Mouse (Mus musculus) brain, embryonic 18.5 days (tissue): ENCODE measurements around the gene Sept3.

Experiments
- DNase-seq: peaks from one replicate; pipeline ENCODE4 v3.0.0-alpha.2; 2012; ENCODE audit warnings: low read depth, low spot score

Sept3 gene

DNA sequence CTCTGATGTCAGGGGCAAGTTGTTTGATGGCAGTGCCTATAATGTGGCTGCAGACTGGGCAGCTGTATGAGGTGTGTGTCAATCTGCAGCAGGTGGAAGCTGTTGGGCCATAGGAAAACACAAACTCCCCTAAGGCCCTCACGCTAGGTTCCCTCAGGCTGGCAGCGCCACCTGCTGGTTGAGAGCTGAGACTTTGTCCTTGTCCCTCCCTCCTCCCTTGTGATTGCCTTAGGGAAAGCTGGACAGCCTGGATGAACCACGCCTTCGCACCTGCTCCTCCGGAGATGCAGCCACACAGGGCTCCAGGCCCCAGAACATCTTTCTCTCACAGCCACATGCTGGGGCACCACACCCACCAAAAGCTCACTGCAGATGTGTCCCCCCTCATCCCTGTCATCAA, 3.5 kb upstream of the Sept3 start:
- DNase-seq: no peak

DNA sequence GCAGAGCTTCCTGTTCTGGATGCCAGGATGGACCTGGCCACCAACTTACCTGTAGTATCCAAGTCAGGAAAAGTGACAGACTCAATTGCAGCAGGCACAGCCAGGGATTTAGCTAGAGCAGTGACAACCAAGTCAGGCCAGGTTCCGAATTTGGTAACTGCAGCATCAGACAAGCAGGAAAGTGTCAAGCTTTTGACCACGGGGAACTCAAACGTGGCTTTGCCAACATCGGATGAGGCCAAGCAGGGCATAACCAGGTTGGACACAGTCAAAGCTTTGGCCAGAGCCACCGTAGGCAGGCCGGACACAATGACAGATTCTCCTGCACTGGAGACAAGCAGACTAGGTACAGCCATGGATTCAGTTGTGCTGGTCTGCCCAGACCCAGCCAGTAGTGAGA, 2.4 kb upstream of the Sept3 start:
- no peak for DNase-seq

DNA sequence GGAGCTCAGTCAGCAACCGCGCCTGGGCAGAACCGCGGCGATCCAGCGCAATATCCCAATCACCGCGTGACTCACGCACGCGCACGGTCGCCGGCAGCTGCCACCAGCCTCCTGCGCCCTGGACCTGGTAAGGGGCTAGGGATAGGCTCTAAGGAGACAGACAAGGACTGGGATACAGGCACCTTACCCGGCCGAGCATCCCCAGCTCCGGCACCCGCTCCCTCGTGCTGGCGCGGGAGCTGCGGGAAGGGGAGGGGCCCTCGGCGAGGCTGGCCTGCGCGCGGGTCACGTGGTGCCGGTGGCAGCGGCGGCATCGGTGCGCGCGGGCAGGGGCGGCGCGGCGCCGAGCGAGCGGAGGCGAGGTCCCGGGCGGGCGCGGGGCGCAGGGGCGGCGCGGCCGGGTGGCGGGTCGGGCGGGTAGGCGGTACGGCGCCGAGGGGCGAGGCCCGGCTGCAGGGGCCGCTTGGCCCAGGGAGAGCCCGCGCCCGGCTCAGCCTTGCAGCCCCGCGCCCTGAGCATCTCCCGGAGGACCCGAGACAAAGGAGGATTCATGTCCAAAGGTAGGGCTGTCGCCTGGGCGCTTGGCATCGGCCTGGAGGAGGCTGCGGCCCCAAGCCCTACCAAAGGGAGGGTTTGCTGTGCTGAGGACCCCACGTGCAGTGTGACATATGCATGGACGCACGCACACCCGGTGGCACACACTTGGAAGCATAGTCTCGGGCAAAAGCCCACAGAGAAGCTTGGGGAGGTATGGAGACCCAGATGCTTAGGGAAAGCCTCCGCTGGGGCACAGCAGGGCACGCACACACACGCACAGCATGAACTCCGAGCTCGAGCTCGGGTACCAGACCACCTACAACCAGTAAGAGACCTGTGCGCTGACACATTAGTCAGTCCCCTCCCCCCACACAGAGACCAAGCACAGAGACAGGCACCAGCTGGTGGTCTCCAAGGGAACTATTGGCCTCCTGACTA, 521 bp downstream of the Sept3 start:
- no peak for DNase-seq

DNA sequence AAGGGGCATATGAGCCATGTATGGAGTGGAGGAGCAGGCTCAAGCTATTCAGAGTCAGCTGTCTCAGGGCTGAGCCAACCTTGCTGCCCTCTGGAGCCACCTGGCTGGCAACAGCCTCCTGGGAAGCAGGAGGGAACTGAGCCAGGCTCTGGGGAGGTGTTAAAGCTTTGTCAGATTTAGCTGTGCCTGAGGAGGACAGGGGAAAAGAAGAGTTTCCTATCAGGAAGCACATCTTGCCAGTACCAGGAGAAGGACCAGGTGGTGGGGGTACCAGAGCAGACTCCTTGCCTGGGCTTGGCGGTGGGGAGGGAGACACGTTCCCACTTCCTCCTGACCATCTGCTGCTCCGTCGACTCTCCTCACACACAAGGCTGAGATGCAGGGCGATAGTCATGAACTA, 2.9 kb downstream of the Sept3 start:
- DNase-seq: no peak

DNA sequence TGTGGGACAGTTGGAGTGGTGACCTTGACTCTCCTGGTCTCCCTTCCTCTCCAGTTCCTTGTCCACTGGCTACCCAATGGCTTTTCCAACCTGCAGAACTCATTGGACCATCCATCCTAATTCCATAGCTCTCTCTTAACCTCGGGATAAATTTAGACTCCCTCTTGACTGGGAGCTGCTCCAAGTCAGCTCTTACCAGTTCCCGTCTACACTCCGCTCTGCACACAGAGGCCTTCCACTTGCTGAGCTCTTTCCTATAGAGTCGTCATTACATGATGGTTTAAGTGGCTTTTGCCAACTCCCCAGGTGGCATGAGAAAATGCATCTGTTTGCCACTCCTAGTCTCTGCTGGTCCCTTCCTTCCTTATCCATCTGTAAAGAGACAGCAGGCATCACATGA, 5.9 kb downstream of the Sept3 start:
- no peak for DNase-seq

DNA sequence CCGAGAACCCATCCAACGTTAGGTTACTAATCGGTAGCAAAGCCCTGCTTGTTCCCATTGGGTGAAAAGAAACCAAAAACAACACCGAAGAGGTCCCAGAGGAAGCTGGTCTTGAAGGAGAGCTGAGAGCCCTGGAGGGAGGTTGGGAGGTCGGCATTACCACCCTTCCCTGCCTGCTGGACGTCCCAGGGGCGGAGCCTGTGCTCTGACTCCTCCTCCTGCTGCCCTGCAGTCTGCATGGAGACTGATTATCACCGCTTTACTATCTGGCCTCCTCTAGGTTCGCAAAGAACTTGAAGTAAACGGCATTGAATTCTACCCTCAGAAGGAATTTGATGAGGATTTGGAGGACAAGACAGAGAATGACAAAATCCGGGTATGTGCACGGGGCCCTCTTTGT, 11.5 kb downstream of the Sept3 start:
- no peak for DNase-seq

DNA sequence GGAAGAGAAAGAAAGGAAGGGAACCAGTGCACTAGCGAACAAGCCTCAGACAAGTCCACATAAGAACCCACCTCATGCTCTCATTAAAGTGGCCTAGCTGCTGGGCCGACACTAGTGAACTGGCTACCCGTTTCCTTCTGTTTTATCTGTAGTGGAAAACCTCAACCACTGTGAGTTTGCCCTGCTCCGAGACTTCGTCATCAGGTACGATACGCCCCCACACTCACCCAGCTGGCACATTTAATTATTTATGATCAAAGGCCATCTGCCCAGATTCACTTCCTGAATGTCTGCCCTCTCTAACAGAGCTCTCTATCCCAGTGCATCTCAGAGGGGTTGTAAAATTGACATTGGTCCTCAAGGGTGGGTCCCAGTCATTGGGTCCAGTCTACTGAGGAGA, 15.6 kb downstream of the Sept3 start:
- DNase-seq: no peak

DNA sequence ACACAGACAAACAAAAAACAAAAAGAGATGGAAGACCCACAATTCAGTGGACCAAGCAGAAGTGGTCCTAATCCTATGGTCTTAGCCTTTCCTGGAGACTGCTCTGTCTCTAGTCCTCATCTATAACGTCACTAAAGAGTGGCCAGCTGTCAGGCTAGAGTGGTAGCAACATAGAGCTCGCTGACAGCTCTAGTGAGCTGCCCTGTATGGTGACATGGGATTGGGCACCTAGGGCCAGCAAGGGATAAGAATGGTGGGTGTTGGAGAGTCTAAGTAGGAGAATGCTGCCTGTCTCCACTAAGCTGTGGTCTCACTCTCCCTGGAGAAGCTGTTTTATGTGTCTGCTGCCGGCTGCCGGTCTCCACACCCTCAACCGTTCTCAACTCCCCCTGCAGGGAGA, 18.2 kb downstream of the Sept3 start:
- DNase-seq: no peak

DNA sequence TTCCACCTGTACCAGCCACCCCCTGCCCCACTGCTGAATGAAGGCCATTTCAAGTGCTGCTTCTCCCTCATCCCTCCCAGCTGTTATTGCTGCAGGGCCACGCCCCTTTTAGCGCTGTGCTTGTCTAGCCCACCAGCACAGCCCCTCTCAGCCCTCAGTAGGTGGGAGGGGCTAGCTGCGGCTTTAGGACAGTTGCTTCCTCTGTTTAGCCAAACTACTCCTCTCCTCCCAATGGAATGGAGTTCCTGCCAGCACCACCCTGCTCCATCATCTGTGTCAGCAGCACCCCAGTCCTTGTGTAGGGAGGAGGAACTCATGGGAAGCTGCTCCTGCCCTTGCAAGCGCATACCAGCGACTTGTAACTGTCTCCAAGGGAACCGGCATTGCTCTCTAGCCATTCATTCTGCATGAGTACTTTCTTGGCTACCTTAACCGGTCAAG, 18.6 kb downstream of the Sept3 start:
- no peak for DNase-seq

DNA sequence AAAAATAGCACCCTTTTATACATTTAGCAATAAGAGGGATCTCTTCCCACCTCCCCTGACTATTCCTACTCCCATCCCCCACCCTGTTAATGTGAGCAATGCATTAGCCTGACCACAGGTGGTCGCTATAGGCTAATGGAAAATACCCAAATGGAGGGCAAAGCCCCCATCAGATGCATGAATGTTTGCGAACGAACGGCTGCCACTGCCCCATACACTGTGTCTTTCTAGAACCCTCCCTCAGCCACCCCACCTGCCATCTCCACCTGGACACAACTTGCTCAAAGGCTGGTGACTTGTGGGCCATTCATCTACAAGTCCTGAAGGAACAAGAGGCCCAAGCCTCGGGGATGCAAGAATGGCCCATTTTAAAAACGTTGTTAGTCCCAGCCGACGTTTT, 19.4 kb downstream of the Sept3 start:
- DNase-seq: no peak

DNA sequence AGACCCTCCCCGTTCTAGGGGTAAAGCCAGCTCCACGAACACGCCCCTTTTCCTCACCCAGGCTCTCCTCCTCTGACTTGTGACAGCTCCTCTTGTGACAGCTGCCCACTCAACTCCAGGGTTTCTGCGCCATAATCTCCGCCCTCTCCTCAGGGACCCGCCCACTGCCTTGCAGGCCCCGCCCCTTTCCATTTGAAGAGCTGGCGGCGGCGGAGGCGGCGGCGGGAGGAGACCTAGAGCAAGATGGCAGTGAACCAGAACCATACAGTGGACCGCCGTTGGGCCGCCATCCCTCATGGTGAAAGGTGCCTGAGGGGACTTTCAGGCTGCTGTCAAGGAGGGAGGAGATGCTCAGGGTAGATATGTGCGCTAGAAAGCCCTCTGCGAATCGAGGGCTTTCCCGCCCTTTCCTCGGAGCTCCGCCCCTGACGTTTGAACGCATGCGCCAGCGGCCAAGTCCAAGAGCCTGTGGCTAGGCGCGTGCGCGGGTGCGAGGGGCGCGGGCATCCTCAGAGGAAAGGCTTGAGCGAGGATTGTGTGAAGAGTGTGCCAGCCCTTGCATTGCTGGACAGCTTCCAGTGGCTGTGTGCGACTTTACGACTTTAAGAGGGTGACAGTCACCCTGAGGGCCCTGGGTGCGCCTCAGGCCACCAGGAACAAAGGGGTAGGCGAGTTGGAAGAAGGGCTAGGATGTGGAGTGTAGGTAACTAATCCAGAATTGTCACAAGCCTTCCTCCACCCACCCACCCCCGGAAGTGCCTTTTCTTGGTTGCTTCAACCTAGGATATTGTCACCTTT, 24.3 kb downstream of the Sept3 start, which contains the start of gene Wbp2nl:
Gene Wbp2nl, plus strand, starts transcription at position 191 of the 798 bp plus-strand sequence.
- no peak for DNase-seq

DNA sequence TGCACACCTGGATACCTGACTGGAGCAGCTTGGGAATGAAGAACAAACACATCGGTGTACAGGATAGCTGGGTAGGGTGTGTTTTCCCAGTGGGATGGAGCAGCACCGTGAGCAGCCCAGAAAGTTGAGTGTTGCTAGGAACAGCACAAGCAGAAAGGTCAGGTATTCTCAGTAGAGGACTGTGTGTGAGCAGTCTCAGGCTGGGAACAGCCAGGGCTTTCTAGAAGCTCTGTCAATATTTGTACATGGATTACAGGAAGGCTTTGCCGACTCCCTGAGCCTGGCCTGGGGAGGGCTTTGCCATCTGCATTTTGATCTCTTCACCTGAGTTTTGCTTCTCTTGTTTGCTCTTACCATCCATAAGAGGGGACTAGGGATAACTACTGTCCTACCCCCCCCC, 32.4 kb downstream of the Sept3 start:
- DNase-seq: no peak

DNA sequence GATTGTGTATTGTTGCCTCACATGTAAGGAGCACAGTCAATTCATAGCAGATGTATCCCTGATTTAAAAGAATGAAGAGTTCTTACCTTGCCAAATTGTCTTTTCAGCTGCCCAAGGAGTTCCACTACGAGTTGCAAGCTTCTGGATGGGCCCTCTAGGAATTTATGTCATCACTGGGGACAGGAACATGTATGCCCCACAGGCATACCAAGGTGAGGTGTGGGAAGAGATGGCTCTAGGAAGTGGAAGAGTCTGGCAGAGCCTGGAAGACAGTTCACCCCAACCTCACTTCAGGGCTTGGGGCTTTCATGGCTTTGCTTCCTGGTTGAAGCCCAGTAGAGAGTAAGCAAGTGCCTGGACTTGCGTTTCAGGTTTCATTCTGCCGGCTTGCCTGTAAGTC, 33.7 kb downstream of the Sept3 start:
- no peak for DNase-seq

DNA sequence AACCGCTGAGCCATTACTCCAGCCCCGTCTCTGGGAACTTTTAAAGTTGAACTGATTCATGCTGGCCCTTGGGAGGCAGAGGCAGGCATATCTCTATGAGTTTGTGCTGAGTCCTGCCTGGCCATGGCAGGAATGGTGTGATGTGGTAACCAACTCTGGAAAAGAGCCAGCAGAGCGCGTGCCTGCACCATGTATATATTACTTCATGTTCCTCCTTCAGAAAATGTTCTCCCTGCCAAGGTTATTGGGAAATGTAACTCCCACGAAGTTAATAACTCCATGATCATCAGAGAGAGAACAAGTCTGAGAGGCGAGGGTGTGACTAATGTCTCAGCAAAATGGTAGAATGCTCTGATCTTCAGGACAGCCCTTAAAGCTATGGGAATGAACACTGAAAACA, 43.1 kb downstream of the Sept3 start:
- no peak for DNase-seq

DNA sequence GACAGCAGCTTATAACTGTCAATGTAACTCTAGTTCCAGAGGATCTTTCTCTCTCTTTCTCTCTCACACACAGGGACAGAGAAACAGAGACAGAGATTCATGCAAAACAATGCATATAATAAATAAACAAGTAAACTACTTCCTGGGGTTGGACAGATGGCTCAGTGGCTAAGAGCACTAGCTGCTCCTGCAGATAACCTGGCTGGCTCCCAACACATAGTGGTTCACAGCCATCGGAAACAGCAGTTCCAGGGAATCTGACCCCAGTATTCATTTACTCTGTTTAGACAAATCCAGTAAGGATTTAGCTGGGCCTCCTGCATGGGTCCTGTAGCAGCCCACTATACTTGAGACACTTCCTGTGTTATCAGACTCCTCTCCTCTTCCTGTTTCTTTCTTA, 44.9 kb downstream of the Sept3 start:
- DNase-seq: no peak

DNA sequence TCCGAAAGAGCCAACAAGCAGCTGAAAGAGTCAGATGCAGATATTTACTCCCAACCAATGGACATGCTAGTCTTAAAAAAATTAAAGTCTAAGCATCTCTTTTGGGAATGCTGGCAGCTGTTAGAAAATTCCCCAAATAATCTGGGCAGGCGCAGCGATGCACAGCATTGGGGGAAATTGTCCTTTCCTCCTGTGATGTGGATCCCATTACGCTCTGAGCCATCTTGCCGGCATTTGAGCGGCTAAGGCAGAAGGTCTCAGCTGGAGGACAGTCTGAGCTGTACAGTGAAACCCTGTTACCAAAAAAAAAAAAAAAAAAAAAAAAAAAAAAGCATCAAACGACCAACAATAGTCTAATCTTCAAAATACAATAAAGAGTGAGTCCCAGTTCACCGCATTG, 47.5 kb downstream of the Sept3 start:
- no peak for DNase-seq

DNA sequence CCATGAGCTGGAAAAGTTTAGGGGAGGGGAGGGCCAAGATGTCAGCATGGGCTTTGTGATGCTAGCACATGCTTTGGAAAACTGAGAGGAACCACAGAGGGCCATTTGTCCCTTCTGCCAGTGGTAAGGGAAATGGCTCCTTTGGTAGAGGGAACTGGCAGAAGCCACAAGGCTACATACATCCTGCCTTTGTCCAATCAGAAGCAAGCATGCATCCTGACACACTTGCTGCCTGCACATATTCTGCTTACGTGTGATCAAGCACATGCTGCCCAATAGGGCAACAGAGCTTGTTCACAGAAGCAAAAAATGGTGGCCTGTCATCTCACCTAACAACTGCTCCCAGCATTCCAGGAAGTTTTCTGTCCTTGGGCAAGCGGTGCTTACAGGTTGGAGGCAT, 50.7 kb downstream of the Sept3 start:
- DNase-seq: no peak

DNA sequence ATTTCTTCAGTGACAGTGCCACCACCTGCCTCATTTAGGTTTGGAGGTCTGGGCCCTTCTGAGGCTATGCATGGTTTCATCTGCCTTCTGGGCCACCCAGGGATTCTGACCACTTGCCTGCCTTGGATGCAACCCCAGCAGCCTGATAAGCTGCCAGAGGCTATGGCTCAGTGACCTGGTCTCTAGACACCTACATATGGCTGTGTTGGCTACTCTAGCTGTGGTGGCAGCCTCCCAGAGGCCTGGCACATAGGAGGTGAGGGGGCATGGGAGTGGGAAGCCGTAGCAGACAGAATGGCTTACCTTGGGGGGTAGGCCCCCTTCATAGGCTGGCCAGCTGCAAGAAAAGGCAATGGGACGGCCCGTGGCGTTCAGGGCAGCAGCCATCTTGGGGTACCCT, 60.5 kb downstream of the Sept3 start:
- DNase-seq: no peak

DNA sequence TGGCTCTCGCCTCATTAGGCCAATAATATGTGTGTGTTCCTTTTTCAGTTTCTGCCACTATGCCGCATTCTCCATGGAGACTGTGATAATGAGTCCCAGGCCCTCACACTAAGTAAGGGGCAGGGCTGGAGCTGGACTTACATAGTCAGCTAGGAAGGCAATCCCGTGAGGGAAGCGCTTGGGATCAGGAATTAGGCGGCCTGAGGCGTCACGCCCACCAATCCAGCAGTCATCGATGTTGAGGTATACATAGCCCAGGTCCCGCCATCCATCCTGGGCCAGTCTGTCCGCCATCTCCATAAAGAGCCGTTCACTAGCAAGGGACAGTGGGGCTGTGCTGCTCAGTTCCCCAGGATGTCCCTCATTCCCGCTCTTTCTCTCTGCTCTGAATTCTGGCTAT, 61.9 kb downstream of the Sept3 start:
- no peak for DNase-seq

DNA sequence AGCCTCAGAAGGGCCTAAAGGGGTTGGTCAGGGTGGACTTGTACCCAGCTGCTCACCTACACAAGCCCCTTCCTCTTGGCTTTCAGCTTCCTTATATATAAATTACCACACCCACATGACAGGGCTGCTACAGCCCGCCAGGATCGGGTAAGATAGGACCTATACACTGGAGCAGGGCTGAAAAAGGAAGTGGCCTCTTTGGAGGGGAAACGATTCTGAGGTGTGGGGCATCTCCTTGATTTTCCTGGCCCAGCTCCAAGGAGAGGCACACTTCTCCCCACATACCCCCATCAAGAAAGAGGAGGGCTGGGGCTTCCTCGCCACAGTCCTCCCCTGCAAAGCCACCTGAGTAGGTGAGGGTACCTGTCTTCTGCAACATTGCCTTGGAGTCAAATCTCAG, 63.2 kb downstream of the Sept3 start:
- DNase-seq: no peak

DNA sequence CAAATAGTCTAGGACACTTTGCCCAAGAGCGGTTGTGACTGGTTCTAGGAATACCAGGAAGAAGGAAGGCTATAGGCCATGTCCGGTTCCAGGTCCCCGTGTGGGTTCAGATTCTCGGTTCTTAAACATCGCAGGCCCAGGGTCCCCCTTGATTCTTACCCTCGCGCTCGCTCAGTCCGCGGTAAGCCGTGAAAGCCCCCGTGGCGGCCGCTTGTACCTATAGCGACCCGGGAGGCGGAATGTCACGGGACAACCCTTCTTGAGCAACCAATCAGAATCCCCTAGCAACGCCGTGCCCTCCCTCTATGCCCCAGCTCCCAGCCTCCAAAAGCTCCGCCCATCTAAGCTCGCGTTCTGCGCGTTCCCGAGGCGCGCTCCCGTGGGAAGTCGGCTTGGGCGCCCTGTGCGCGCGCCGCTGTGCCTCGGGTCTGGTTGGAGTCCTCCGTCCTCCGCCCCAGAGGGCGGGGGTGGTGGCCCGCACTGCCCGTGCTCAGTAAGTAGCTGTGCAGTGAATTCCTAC, 64.0 kb downstream of the Sept3 start, which contains the start of the genes Naga, Pheta2 and Smdt1:
Gene Naga, minus strand, starts transcription at position 333 of the 520 bp plus-strand sequence.
Gene Pheta2, plus strand, starts transcription at position 350 of the 520 bp plus-strand sequence.
Gene Smdt1, plus strand, starts transcription at position 367 of the 520 bp plus-strand sequence.
- DNase-seq: peak; percentile 86

DNA sequence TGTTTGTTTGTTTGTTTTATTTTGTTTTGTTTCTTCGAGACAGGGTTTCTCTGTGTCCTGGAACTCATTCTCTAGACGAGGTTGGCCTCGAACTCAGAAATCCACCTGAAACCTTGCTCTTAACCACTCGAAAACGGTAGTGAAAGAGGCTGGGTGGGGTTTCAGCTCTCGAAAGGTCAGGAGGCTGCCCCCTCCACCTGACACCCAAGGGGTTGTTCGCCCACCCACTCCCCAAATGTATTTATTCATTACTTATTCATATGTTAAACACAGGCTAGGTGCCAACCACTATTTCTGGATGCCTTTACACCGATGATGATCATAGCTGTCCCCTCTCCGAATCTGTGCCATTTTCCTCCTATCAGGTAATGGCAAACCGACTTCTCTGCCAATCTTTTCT, 64.5 kb downstream of the Sept3 start:
- no peak for DNase-seq
